In the genomic region with DNA sequence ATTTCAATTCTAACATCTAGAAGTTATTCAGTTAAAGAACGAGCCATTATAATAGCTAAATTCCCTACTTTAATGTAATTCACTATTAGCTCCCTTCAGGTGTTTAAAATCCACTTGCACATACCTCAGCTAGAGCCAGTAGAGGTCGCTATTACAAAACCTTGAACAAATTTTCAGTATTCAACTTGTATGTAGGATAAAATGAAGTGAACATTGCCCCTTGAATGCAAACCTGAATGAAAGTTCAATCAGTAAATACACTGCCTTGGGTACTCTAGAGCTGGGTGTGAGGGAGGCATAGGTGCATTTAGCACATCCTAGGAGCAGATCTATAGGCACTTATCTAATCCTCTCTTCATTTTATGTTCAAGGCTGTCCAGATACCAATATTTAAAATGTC, we compare ENCODE assay signal across 8 mouse cellular contexts. TPM values are rescaled to one million over a fixed set of nuclear protein-coding genes. Genes with fewer than 3 reads are reported as not detected.
DNase-seq lines count a peak whose midpoint lies in the region; ATAC-seq and TF ChIP-seq lines count a peak whose summit lies in the region.

No protein-coding gene starts in this region.

- DNase-seq in heart, postnatal 0 days (ENCODE audit: low spot score) = peak; percentile 62
- DNase-seq in heart, postnatal 36 days = no peak
- DNase-seq in thymus, postnatal 14 days = peak; percentile 44
- DNase-seq in thymus, adult 18-20 months = no peak
- DNase-seq in embryo, embryonic 11 days = peak; percentile 73
- no peak for DNase-seq in layer of hippocampus, adult 9-11 months
- DNase-seq in right cerebral cortex, postnatal 36 days (ENCODE audit: low spot score in 2 of 2) = no peak

- 36% methylated on average over 2 of the region's 2 CpGs for WGBS in heart, postnatal 0 days

- TF ChIP-seq EP300 in heart, postnatal 0 days (IDR thresholded peaks at IDR 0.05; ENCODE audit: low read depth) = no peak

- H3K9me3 ChIP-seq in heart, postnatal 0 days (replicated peaks; ENCODE audit: control insufficient read depth, low read length) = no peaks in the 10 kb centered on the region

- H3K27me3 ChIP-seq in heart, postnatal 0 days (ENCODE audit: control insufficient read depth, insufficient read depth, low read length) = no peaks in the 10 kb centered on the region

- H3K4me1 ChIP-seq in heart, postnatal 0 days (ENCODE audit: control insufficient read depth, insufficient read depth) = no peaks in the 10 kb centered on the region

- ATAC-seq in heart, postnatal 0 days (ENCODE audit: insufficient read depth, low read depth) = no peak
- peak; percentile 89 for ATAC-seq in megakaryocyte progenitor cell, adult 5-6 weeks (replicated peaks; ENCODE audit: poor library complexity)

- H3K4me2 ChIP-seq in heart, postnatal 0 days (ENCODE audit: low read depth, low read length) = no peak overlapping the region

- no peak overlapping the region for H3K9ac ChIP-seq in heart, postnatal 0 days (replicated peaks; ENCODE audit: low read depth, low read length)

- no peak overlapping the region for H3K27ac ChIP-seq in heart, postnatal 0 days (ENCODE audit: low read depth)

- intact Hi-C loops in heart, postnatal 36 days (cut with DNase I) = loop anchor here (1.0 kb wide), 2 partner anchors 98 to 105 kb away; no protein-coding TSS in a partner anchor

- no peak overlapping the region for H3K4me3 ChIP-seq in heart, postnatal 0 days (ENCODE audit: low read depth, low read length)

- H3K36me3 ChIP-seq in heart, postnatal 0 days (replicated peaks; ENCODE audit: control insufficient read depth, insufficient read depth, low read length) = peaks cover 17% of the 10 kb centered on the region

- TF ChIP-seq CTCF in heart, postnatal 0 days (IDR thresholded peaks at IDR 0.05; ENCODE audit: low read depth) = peak; percentile 71

RNA-seq across cellular contexts. Expression of gene Sos1, which starts 24.6 kb away (rescaled TPM):
- 2.6 and 6.6 TPM in 2 replicates for total RNA-seq in heart, postnatal 0 days (2014; rRNA removed; ENCODE audit: low replicate concordance)
- polyA plus RNA-seq in heart, postnatal 0 days (2015; fragmentation: Nextera tagmentation; extraction: Ambion mirVana) = 1.7 and 1.8 TPM in 2 replicates
- total RNA-seq in heart, postnatal 36 days (2021) = 10 to 100 TPM; 10.6 to 13.4 TPM
- 21.1 and 22.9 TPM in 2 replicates for total RNA-seq in megakaryocyte progenitor cell, adult 5-6 weeks (2015)
- total RNA-seq in megakaryocyte progenitor cell, adult 5-6 weeks (2017) = 5.7 and 9.0 TPM in 2 replicates

Comparison
In these comparisons a context has a peak if more than half of its experiments do, and no peak if none do; other contexts are left out.
1. DNase-seq: peak in heart, postnatal 0 days (single experiment), thymus, postnatal 14 days (single experiment) and embryo, embryonic 11 days (single experiment); none in heart, postnatal 36 days (0 of 2), thymus, adult 18-20 months (0 of 2), layer of hippocampus, adult 9-11 months (single experiment) and right cerebral cortex, postnatal 36 days (0 of 2).